Mouse (Mus musculus): ENCODE data around the gene Olfr1420. TPM values are rescaled to one million over a fixed set of nuclear protein-coding genes. Genes with fewer than 3 reads are reported as not detected.

The Olfr1420 gene
- not detected for polyA plus RNA-seq (2014; fragmentation: Illumina TruSeq; extraction: RNeasy Lipid Tissue Mini Kit (QIAGEN cat#74804); ENCODE audit: low replicate concordance)

GRCm38 (mm10) chr19:11886265-11886664 is at the start of gene Olfr1420:
TSS of gene Olfr1420 (plus strand) at chr19:11886565.

GRCm38 (mm10) chr19:11839119-11839518 is 47.2 kb upstream of the Olfr1420 start, which contains the start of gene Olfr1417:
TSS of gene Olfr1417 (minus strand) at chr19:11839219.

GRCm38 (mm10) chr19:11860966-11861365 is 25.4 kb upstream of the Olfr1420 start, which contains the start of gene Olfr1418:
TSS of gene Olfr1418 (minus strand) at chr19:11861066.

GRCm38 (mm10) chr19:11875006-11875405 is 11.4 kb upstream of the Olfr1420 start, which contains the start of gene Olfr1419:
TSS of gene Olfr1419 (minus strand) at chr19:11875106.

GRCm38 (mm10) chr19:11912037-11912532 is 25.7 kb downstream of the Olfr1420 start, which contains the start of gene Patl1:
TSS of gene Patl1 (plus strand) at chr19:11912399.

Other genes starting within 250 kb of the Olfr1420 start
- not detected for gene Ms4a3, start 245.7 kb upstream of the Olfr1420 start, polyA plus RNA-seq (2014; fragmentation: Illumina TruSeq; extraction: RNeasy Lipid Tissue Mini Kit (QIAGEN cat#74804); ENCODE audit: low replicate concordance)
- gene Oosp2, start 226.0 kb upstream of the Olfr1420 start, polyA plus RNA-seq (2014; fragmentation: Illumina TruSeq; extraction: RNeasy Lipid Tissue Mini Kit (QIAGEN cat#74804); ENCODE audit: low replicate concordance) = not detected
- gene Oosp1, start 195.4 kb upstream of the Olfr1420 start, polyA plus RNA-seq (2014; fragmentation: Illumina TruSeq; extraction: RNeasy Lipid Tissue Mini Kit (QIAGEN cat#74804); ENCODE audit: low replicate concordance) = 0.63 TPM
- not detected for gene Oosp3, start 189.5 kb upstream of the Olfr1420 start, polyA plus RNA-seq (2014; fragmentation: Illumina TruSeq; extraction: RNeasy Lipid Tissue Mini Kit (QIAGEN cat#74804); ENCODE audit: low replicate concordance)
- gene Gif, start 139.0 kb upstream of the Olfr1420 start, polyA plus RNA-seq (2014; fragmentation: Illumina TruSeq; extraction: RNeasy Lipid Tissue Mini Kit (QIAGEN cat#74804); ENCODE audit: low replicate concordance) = 0.45 TPM
- gene Mrpl16, start 116.2 kb upstream of the Olfr1420 start, polyA plus RNA-seq (2014; fragmentation: Illumina TruSeq; extraction: RNeasy Lipid Tissue Mini Kit (QIAGEN cat#74804); ENCODE audit: low replicate concordance) = 25.3 TPM
- gene Stx3, start 67.2 kb upstream of the Olfr1420 start, polyA plus RNA-seq (2014; fragmentation: Illumina TruSeq; extraction: RNeasy Lipid Tissue Mini Kit (QIAGEN cat#74804); ENCODE audit: low replicate concordance) = 129 TPM
- gene Olfr1417, start 47.3 kb upstream of the Olfr1420 start, polyA plus RNA-seq (2014; fragmentation: Illumina TruSeq; extraction: RNeasy Lipid Tissue Mini Kit (QIAGEN cat#74804); ENCODE audit: low replicate concordance) = not detected
- not detected for gene Olfr1418, start 25.5 kb upstream of the Olfr1420 start, polyA plus RNA-seq (2014; fragmentation: Illumina TruSeq; extraction: RNeasy Lipid Tissue Mini Kit (QIAGEN cat#74804); ENCODE audit: low replicate concordance)
- gene Olfr1419, start 11.5 kb upstream of the Olfr1420 start, polyA plus RNA-seq (2014; fragmentation: Illumina TruSeq; extraction: RNeasy Lipid Tissue Mini Kit (QIAGEN cat#74804); ENCODE audit: low replicate concordance) = not detected
- 34.9 TPM for gene Patl1, start 25.8 kb downstream of the Olfr1420 start, polyA plus RNA-seq (2014; fragmentation: Illumina TruSeq; extraction: RNeasy Lipid Tissue Mini Kit (QIAGEN cat#74804); ENCODE audit: low replicate concordance)
- 27.3 TPM for gene Osbp, start 79.4 kb downstream of the Olfr1420 start, polyA plus RNA-seq (2014; fragmentation: Illumina TruSeq; extraction: RNeasy Lipid Tissue Mini Kit (QIAGEN cat#74804); ENCODE audit: low replicate concordance)
- gene Olfr1423, start 154.8 kb downstream of the Olfr1420 start, polyA plus RNA-seq (2014; fragmentation: Illumina TruSeq; extraction: RNeasy Lipid Tissue Mini Kit (QIAGEN cat#74804); ENCODE audit: low replicate concordance) = not detected
- gene Olfr1424, start 176.1 kb downstream of the Olfr1420 start, polyA plus RNA-seq (2014; fragmentation: Illumina TruSeq; extraction: RNeasy Lipid Tissue Mini Kit (QIAGEN cat#74804); ENCODE audit: low replicate concordance) = not detected
- gene Olfr1425, start 191.2 kb downstream of the Olfr1420 start, polyA plus RNA-seq (2014; fragmentation: Illumina TruSeq; extraction: RNeasy Lipid Tissue Mini Kit (QIAGEN cat#74804); ENCODE audit: low replicate concordance) = not detected
- not detected for gene Olfr1426, start 205.4 kb downstream of the Olfr1420 start, polyA plus RNA-seq (2014; fragmentation: Illumina TruSeq; extraction: RNeasy Lipid Tissue Mini Kit (QIAGEN cat#74804); ENCODE audit: low replicate concordance)
- not detected for gene Olfr1427, start 216.8 kb downstream of the Olfr1420 start, polyA plus RNA-seq (2014; fragmentation: Illumina TruSeq; extraction: RNeasy Lipid Tissue Mini Kit (QIAGEN cat#74804); ENCODE audit: low replicate concordance)
- not detected for gene Olfr1428, start 229.3 kb downstream of the Olfr1420 start, polyA plus RNA-seq (2014; fragmentation: Illumina TruSeq; extraction: RNeasy Lipid Tissue Mini Kit (QIAGEN cat#74804); ENCODE audit: low replicate concordance)
- not detected for gene Olfr76, start 236.6 kb downstream of the Olfr1420 start, polyA plus RNA-seq (2014; fragmentation: Illumina TruSeq; extraction: RNeasy Lipid Tissue Mini Kit (QIAGEN cat#74804); ENCODE audit: low replicate concordance)